Mouse (Mus musculus) C2C12 (cell line): ENCODE measurements at regions not wholly inside any gene's neighbourhood (a gene's known extent, or its start where the extent isn't known, plus 50 kb on each side); places are given as distances from the start of the nearest gene placed in this dataset.

Experiments
- CTCF ChIP-seq: IDR thresholded peaks from one replicate; pipeline ENCODE4 v1.5.1; 2011; ENCODE audit not compliant: control insufficient read depth, insufficient read depth, insufficient read length
- MAX ChIP-seq: IDR thresholded peaks from one replicate; pipeline ENCODE4 v1.6.1; 2011; ENCODE audit warnings: mild to moderate bottlenecking, control low read depth
- USF1 ChIP-seq: IDR thresholded peaks from one replicate; pipeline ENCODE4 v1.6.1; 2011; ENCODE audit warnings: low read depth, mild to moderate bottlenecking, control low read depth, moderate library complexity

- TF ChIP-seq CTCF (no peak), USF1 (no peak), MAX (no peak)
Observed at GRCm38 (mm10) chr19:28163195-28163594, 152.2 kb upstream of the Rfx3 start.
